Mouse (Mus musculus): ENCODE measurements around the gene Irf2bp2. TPM values are rescaled to one million over a fixed set of nuclear protein-coding genes. Genes with fewer than 3 reads are reported as not detected.

Irf2bp2 gene
- polyA plus RNA-seq, 1 experiment, result 1.3 TPM

DNA sequence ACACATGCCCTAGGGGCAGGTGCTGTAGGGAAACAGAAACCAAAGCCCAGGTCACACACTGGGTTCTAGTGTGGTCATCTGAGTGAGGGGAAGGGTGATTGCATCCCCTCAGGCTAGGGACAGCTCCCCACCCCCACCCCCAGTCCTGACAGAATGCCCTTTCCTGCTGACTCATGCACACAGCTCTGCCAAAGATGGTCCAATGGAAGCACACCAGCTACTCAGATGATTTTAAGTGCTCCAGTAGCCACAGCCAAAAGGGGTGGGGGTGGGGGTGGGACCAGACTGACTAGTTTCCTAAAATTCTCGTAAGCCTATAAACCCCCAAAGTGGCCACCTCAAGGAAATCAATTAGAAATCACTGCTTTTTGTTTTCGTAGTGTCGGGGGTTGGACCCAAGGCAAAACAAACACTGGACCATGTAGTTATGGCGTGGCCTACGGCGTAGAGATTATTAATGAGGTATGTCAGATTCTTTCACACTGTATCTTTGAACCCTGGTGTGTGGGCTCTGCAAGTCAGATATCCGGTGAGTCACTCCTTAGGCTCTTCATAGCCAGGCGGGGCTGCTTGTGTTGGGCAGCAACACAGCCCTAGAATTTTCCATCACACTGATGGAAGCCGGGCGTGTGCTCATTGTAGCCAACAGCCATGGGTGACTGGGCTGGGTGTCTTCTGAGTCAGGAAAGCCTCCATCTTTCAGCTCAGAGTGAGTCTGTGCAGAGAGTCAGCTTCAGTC is 54.3 kb downstream of the Irf2bp2 start:
- H3K27me3 ChIP-seq (ENCODE audit: control insufficient read depth), result no peaks in the 10 kb centered on the region
- no peak overlapping the region for H3K4me3 ChIP-seq (replicated peaks)
- no peaks in the 10 kb centered on the region for H3K9me3 ChIP-seq (ENCODE audit: control insufficient read depth, low read length)

DNA sequence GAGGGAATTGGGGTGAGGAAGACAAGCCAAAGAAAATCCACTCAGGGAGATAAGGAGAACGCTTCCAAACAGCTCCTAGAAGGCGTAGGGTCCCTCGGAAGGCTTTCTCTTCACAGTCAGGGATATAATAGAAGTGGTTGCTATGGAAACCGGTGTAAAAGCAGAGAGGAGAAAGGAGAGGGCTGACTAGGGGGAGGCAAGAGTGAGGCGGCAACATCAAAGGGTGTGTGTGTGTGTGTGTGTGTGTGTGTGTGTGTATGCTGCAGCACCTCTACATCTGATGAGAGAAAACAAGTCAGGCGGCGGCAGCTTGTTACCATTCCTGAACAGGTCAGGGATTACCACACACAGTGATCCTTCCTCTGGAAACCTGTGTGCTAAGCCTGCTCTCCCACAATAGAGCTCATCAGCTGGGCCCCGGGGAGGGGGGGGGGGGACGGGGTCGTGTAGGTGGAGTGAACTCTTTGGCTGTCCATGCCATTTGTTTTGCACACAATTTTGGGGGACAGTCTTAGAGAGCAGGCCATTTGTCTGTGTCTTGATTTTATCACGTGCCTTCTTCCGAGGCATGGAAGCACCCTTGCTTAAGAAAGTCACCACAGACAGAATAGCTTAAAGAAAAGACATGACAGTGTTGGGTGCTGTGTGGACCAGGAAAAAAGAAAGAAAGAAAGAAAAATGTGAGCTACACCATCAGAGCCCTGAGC is 55.0 kb downstream of the Irf2bp2 start:
- Histone ChIP-seq H3K9me3 (ENCODE audit: control insufficient read depth, low read length) (no peaks in the 10 kb centered on the region), H3K4me1 (ENCODE audit: control insufficient read depth) (no peaks in the 10 kb centered on the region), H3K27me3 (ENCODE audit: control insufficient read depth) (no peaks in the 10 kb centered on the region), H3K4me3 (replicated peaks) (no peak overlapping the region), H3K36me3 (ENCODE audit: control insufficient read depth) (no peaks in the 10 kb centered on the region)
- no peak for TF ChIP-seq GATA1 (IDR thresholded peaks at IDR 0.05; ENCODE audit: low read length)
- TF ChIP-seq TAL1 (IDR thresholded peaks at IDR 0.05; ENCODE audit: low read length), result no peak

More for the DNA sequence above, 54.3 kb downstream of the Irf2bp2 start:
- Histone ChIP-seq H3K4me1 (ENCODE audit: control insufficient read depth) (no peaks in the 10 kb centered on the region), H3K36me3 (ENCODE audit: control insufficient read depth) (no peaks in the 10 kb centered on the region)
- no peak for TF ChIP-seq TAL1 (IDR thresholded peaks at IDR 0.05; ENCODE audit: low read length)
- no peak for TF ChIP-seq GATA1 (IDR thresholded peaks at IDR 0.05; ENCODE audit: low read length)

Other genes starting within 250 kb of the Irf2bp2 start
- gene Coa6, start 171.5 kb downstream of the Irf2bp2 start, polyA plus RNA-seq (2012), result 3.3 and 6.0 TPM in 2 replicates
- under 0.01 and 0.03 TPM in 2 replicates for gene Tarbp1, start 118.9 kb downstream of the Irf2bp2 start, polyA plus RNA-seq (2012)

All from erythroblast, embryonic 14.5 days (primary cell).